Mouse (Mus musculus) forebrain, embryonic 10.5 days (tissue): ENCODE data around the gene Ica1l. TPM values are rescaled to one million over a fixed set of nuclear protein-coding genes. Genes with fewer than 3 reads are reported as not detected.

Experiments used
- DNase-seq: peaks from one replicate; pipeline ENCODE4 v3.0.0-alpha.2; 2017; ENCODE audit warnings: low spot score; ENCODE audit errors: extremely low spot score
- H3K27ac ChIP-seq: fragments of 300-500 bp; sonication (generic); 2 replicates; pipeline ENCODE4 v1.5.1; 2016; ENCODE audit warnings: mild to moderate bottlenecking
- H3K27me3 ChIP-seq: fragments of 300-500 bp; sonication (generic); 2 replicates; pipeline ENCODE4 v1.6.1; 2016; ENCODE audit warnings: mild to moderate bottlenecking; ENCODE audit not compliant: poor library complexity, severe bottlenecking
- H3K36me3 ChIP-seq: fragments of 300-500 bp; sonication (generic); replicated peaks from 2 replicates; pipeline ENCODE4 v1.6.1; 2016; ENCODE audit warnings: mild to moderate bottlenecking, moderate library complexity
- H3K4me1 ChIP-seq: fragments of 300-500 bp; sonication (generic); 2 replicates; pipeline ENCODE4 v1.6.1; 2016
- H3K4me3 ChIP-seq: fragments of 300-500 bp; sonication (generic); 2 replicates; pipeline ENCODE4 v1.5.1; 2016; ENCODE audit warnings: mild to moderate bottlenecking, moderate library complexity
- H3K9me3 ChIP-seq: fragments of 300-500 bp; sonication (generic); 2 replicates; pipeline ENCODE4 v1.6.1; 2016; ENCODE audit warnings: mild to moderate bottlenecking, moderate library complexity
- WGBS: fragments of 180-500 bp; shearing (Covaris S2); methylation state at CpG from one replicate; pipeline ENCODE4 v1.1.7; 2016; 5-methylcytosine and 5-hydroxymethylcytosine counted together
- polyA plus RNA-seq: library from polyadenylated mRNA; unstranded; fragments of >200 nt; fragmentation: Nextera tagmentation; extraction: Ambion mirVana; gene quantifications from 2 replicates; pipeline ENCODE4 v1.2.1, GENCODE M21; 2016

Gene Ica1l
- polyA plus RNA-seq, 1 experiment from 2014 or later, result 1.3 TPM

- no peaks in the 10 kb centered on the region for H3K27me3 ChIP-seq
- DNase-seq, result no peak
- WGBS, result 92% methylated on average over 1 of the region's 1 CpGs
- no peak overlapping the region for H3K27ac ChIP-seq
- H3K36me3 ChIP-seq, result peaks cover 23% of the 10 kb centered on the region
- no peaks in the 10 kb centered on the region for H3K9me3 ChIP-seq
- H3K4me1 ChIP-seq, result peaks cover 10% of the 10 kb centered on the region
- no peak overlapping the region for H3K4me3 ChIP-seq
Observed at GRCm38 (mm10) chr1:59945969-59946368, 97.0 kb downstream of the Ica1l start.

DNA sequence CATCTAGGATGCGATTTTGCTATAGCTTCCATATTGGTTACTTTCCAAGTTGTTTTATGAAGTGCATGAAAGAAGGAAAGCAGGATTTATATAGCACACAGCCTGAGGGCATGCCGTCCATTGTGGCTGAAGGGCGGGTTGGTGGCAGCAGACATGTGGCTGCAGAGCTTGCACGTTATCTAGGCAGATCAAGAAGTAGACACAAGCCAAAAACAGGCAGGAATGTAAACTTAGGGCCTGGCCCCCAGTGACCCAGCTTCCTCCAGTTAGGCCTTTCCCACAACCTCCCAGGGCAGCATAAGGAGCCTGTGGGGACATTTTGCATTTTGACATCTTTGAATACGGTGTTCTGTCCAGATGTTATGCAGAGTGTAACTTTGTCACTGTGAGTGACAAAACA is 99.2 kb downstream of the Ica1l start:
- H3K4me1 ChIP-seq, result peaks cover 10% of the 10 kb centered on the region
- peaks cover 1% of the 10 kb centered on the region for H3K36me3 ChIP-seq
- WGBS, result 73% methylated on average over 5 of the region's 5 CpGs
- DNase-seq, result no peak
- no peaks in the 10 kb centered on the region for H3K27me3 ChIP-seq
- no peaks in the 10 kb centered on the region for H3K9me3 ChIP-seq
- no peak overlapping the region for H3K4me3 ChIP-seq
- no peak overlapping the region for H3K27ac ChIP-seq

DNA sequence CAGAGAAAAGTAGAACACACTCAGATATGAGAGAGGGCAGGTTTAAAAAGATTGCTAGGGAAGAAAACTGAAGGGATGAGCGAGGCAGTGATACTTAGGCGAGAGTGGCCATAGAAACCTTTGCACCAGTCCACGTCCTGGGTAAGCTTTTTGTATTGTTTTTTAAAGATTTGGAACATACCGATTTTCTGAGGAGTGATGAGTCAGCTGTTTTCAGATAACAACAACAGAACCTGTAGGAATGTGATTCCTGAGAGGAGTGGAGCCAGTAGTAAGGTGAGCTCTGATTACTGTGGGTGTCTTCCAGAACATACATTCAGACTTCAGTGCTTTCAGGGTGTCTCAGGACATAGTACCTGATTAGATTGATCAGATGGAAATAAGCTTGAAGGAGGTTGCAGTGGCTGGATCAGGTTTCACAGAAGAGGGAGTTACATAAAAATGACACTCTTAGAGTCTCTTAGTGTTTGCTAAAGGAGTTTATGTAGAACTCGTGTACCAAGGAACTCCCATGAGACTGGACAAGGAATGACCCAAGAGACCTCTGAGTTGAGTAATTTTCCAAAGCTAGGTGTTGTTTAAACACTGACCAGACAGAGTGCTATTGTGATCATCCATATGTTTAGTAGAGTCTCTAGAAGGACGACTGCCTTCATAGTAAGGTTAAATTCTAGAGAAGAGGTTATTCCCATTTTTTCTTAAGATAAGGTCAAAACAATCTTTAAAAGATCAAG is 100.8 kb downstream of the Ica1l start:
- WGBS, result 85% methylated on average over 6 of the region's 6 CpGs
- DNase-seq, result no peak
- Histone ChIP-seq H3K27ac (no peak overlapping the region), H3K4me1 (peaks cover 10% of the 10 kb centered on the region), H3K9me3 (no peaks in the 10 kb centered on the region), H3K36me3 (no peaks in the 10 kb centered on the region), H3K27me3 (no peaks in the 10 kb centered on the region), H3K4me3 (no peak overlapping the region)

GRCm38 (mm10) chr1:59941063-59941462 is 101.9 kb downstream of the Ica1l start:
- 100% methylated on average over 1 of the region's 1 CpGs for WGBS
- Histone ChIP-seq H3K36me3 (no peaks in the 10 kb centered on the region), H3K9me3 (no peaks in the 10 kb centered on the region), H3K4me3 (no peak overlapping the region), H3K4me1 (peaks cover 10% of the 10 kb centered on the region), H3K27ac (no peak overlapping the region), H3K27me3 (no peaks in the 10 kb centered on the region)
- DNase-seq, result no peak

- DNase-seq, result no peak
- H3K36me3 ChIP-seq, result no peaks in the 10 kb centered on the region
- H3K27ac ChIP-seq, result no peak overlapping the region
- 91% methylated on average over 2 of the region's 2 CpGs for WGBS
- H3K27me3 ChIP-seq, result no peaks in the 10 kb centered on the region
- H3K4me3 ChIP-seq, result no peak overlapping the region
- H3K4me1 ChIP-seq, result no peaks in the 10 kb centered on the region
- H3K9me3 ChIP-seq, result no peaks in the 10 kb centered on the region
Observed at GRCm38 (mm10) chr1:59932991-59933390, 110.0 kb downstream of the Ica1l start.

Other genes starting within 250 kb of the Ica1l start
- 9.1 TPM in 2 replicates for gene Fam117b, start 130.2 kb downstream of the Ica1l start, polyA plus RNA-seq
- gene Carf, start 55.1 kb upstream of the Ica1l start, polyA plus RNA-seq, result 5.3 and 5.8 TPM in 2 replicates
- 71.9 and 74.4 TPM in 2 replicates for gene Wdr12, start 55.5 kb upstream of the Ica1l start, polyA plus RNA-seq
- 7.1 and 9.0 TPM in 2 replicates for gene Nbeal1, start 137.4 kb upstream of the Ica1l start, polyA plus RNA-seq